Mouse (Mus musculus): ENCODE data around the gene Lhfpl2. TPM values are rescaled to one million over a fixed set of nuclear protein-coding genes. Genes with fewer than 3 reads are reported as not detected.

The Lhfpl2 gene
- total RNA-seq, 2 experiments from 2014 or later, result 14.3 to 15.8 TPM

GRCm38 (mm10) chr13:94095202-94095601 lies 37.6 kb downstream of the Lhfpl2 start:
- no peak for DNase-seq (ENCODE audit: low spot score in 2 of 2)

- no peak for DNase-seq (ENCODE audit: low spot score in 2 of 2)
These were observed 40.1 kb downstream of the Lhfpl2 start for GRCm38 (mm10) chr13:94097667-94098066.

- DNase-seq (ENCODE audit: low spot score in 2 of 2), result peak in 1 of 2 experiments; percentile 3
These were observed 40.9 kb downstream of the Lhfpl2 start for GRCm38 (mm10) chr13:94098369-94099084.

- DNase-seq (ENCODE audit: low spot score in 2 of 2), result no peak
These were observed 41.5 kb downstream of the Lhfpl2 start for GRCm38 (mm10) chr13:94099087-94099486.

- no peak for DNase-seq (ENCODE audit: low spot score in 2 of 2)
These were observed 42.8 kb downstream of the Lhfpl2 start for GRCm38 (mm10) chr13:94100361-94100760.

- DNase-seq (ENCODE audit: low spot score in 2 of 2), result no peak
These were observed 43.5 kb downstream of the Lhfpl2 start for GRCm38 (mm10) chr13:94101020-94101571.

GRCm38 (mm10) chr13:94104866-94105475 lies 47.4 kb downstream of the Lhfpl2 start:
- DNase-seq (ENCODE audit: low spot score in 2 of 2), result no peak

GRCm38 (mm10) chr13:94106431-94106830 lies 48.8 kb downstream of the Lhfpl2 start:
- no peak for DNase-seq (ENCODE audit: low spot score in 2 of 2)

GRCm38 (mm10) chr13:94106983-94107382 lies 49.4 kb downstream of the Lhfpl2 start:
- DNase-seq (ENCODE audit: low spot score in 2 of 2), result peak; percentile 35 to 64

GRCm38 (mm10) chr13:94110556-94110955 lies 53.0 kb downstream of the Lhfpl2 start:
- DNase-seq (ENCODE audit: low spot score in 2 of 2), result no peak

- DNase-seq (ENCODE audit: low spot score in 2 of 2), result no peak
These were observed 57.9 kb downstream of the Lhfpl2 start for GRCm38 (mm10) chr13:94115476-94115875.

GRCm38 (mm10) chr13:94116705-94117410 lies 59.3 kb downstream of the Lhfpl2 start:
- peak; percentile 40 to 66 for DNase-seq (ENCODE audit: low spot score in 2 of 2)

GRCm38 (mm10) chr13:94117522-94117921 lies 59.9 kb downstream of the Lhfpl2 start:
- no peak for DNase-seq (ENCODE audit: low spot score in 2 of 2)

- DNase-seq (ENCODE audit: low spot score in 2 of 2), result no peak
These were observed 60.5 kb downstream of the Lhfpl2 start for GRCm38 (mm10) chr13:94118091-94118490.

GRCm38 (mm10) chr13:94119309-94119708 lies 61.7 kb downstream of the Lhfpl2 start:
- DNase-seq (ENCODE audit: low spot score in 2 of 2), result no peak

- no peak for DNase-seq (ENCODE audit: low spot score in 2 of 2)
These were observed 65.4 kb downstream of the Lhfpl2 start for GRCm38 (mm10) chr13:94122703-94123592.

- DNase-seq (ENCODE audit: low spot score in 2 of 2), result no peak
These were observed 72.8 kb downstream of the Lhfpl2 start for GRCm38 (mm10) chr13:94130394-94130793.

- DNase-seq (ENCODE audit: low spot score in 2 of 2), result no peak
These were observed 73.5 kb downstream of the Lhfpl2 start for GRCm38 (mm10) chr13:94131135-94131534.

- no peak for DNase-seq (ENCODE audit: low spot score in 2 of 2)
These were observed 74.8 kb downstream of the Lhfpl2 start for GRCm38 (mm10) chr13:94132187-94132995.

GRCm38 (mm10) chr13:94134646-94135045 lies 77.0 kb downstream of the Lhfpl2 start:
- DNase-seq (ENCODE audit: low spot score in 2 of 2), result no peak

Measured in left cerebral cortex, adult 18-20 months (tissue).